Mouse (Mus musculus) frontal cortex, adult (tissue): ENCODE measurements around the gene Slc16a2.

Experiments
- ATAC-seq: cut with Nextera tagmentation; 2 replicates; pipeline ENCODE4 v1.9.2; 2017; ENCODE audit warnings: mild to moderate bottlenecking, moderate library complexity, mixed read lengths; ENCODE audit not compliant: low TSS enrichment

Gene Slc16a2

DNA sequence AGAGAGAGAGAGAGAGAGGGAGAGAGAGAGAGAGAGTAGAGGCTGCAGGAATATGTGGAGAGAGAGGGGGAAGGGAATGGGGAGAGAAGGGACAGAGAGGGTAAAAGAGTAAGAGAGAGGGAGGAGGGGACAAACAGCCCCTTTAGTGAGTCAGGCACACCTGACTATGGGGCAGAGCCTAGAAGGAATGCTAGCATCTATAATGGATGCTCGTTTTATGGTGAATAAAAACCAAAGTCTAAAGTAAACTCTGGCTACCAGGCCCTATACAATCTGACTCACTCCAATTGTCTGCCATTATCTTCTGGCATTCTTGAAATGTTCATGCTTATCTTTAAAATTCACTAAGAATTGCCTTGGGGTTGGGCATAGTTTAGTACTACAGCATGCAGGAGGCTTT is 169.7 kb downstream of the Slc16a2 start:
- ATAC-seq = no peak
